Mouse (Mus musculus) hindbrain, embryonic 12.5 days (tissue): ENCODE results near the gene Slc44a2. TPM values are rescaled to one million over a fixed set of nuclear protein-coding genes. Genes with fewer than 3 reads are reported as not detected.
"Not testable (repeated sequence)": the region's sequence is repeated elsewhere in the genome, so short reads cannot be mapped to it uniquely, and the experiment has no call there.

Experiments used
- ATAC-seq: fragments of 200-750 bp; cut with Nextera tagmentation; 2 replicates; pipeline ENCODE4 v1.8.0; 2017; ENCODE audit warnings: moderate TSS enrichment; ENCODE audit not compliant: low FRiP score
- H3K27ac ChIP-seq: fragments of 300-500 bp; sonication (generic); 2 replicates; pipeline ENCODE4 v1.5.1; 2016; ENCODE audit warnings: mild to moderate bottlenecking
- H3K27me3 ChIP-seq: fragments of 300-500 bp; sonication (generic); 2 replicates; pipeline ENCODE4 v1.6.1; 2016; ENCODE audit warnings: mild to moderate bottlenecking
- H3K36me3 ChIP-seq: fragments of 300-500 bp; sonication (generic); 2 replicates; pipeline ENCODE4 v1.6.1; 2016; ENCODE audit warnings: mild to moderate bottlenecking
- H3K4me1 ChIP-seq: fragments of 300-500 bp; sonication (generic); 2 replicates; pipeline ENCODE4 v1.6.1; 2016
- H3K4me2 ChIP-seq: fragments of 300-500 bp; sonication (generic); replicated peaks from 2 replicates; pipeline ENCODE4 v1.6.1; 2016; ENCODE audit warnings: mild to moderate bottlenecking
- H3K4me3 ChIP-seq: fragments of 300-500 bp; sonication (generic); 2 replicates; pipeline ENCODE4 v1.5.1; 2016; ENCODE audit warnings: mild to moderate bottlenecking
- H3K9ac ChIP-seq: fragments of 300-500 bp; sonication (generic); 2 replicates; pipeline ENCODE4 v1.6.1; 2016; ENCODE audit warnings: mild to moderate bottlenecking, moderate library complexity
- H3K9me3 ChIP-seq: fragments of 300-500 bp; sonication (generic); replicated peaks from 2 replicates; pipeline ENCODE4 v1.6.1; 2016; ENCODE audit warnings: mild to moderate bottlenecking
- WGBS: fragments of 180-500 bp; shearing (Covaris S2); methylation state at CpG from one replicate; pipeline ENCODE4 v1.1.7; 2016; 5-methylcytosine and 5-hydroxymethylcytosine counted together
- polyA plus RNA-seq: library from polyadenylated mRNA; unstranded; fragments of >200 nt; fragmentation: Nextera tagmentation; extraction: Ambion mirVana; gene quantifications from 2 replicates; pipeline ENCODE4 v1.2.1, GENCODE M21; 2016

Gene Slc44a2
- polyA plus RNA-seq, 1 experiment from 2014 or later, result 86.8 TPM

DNA sequence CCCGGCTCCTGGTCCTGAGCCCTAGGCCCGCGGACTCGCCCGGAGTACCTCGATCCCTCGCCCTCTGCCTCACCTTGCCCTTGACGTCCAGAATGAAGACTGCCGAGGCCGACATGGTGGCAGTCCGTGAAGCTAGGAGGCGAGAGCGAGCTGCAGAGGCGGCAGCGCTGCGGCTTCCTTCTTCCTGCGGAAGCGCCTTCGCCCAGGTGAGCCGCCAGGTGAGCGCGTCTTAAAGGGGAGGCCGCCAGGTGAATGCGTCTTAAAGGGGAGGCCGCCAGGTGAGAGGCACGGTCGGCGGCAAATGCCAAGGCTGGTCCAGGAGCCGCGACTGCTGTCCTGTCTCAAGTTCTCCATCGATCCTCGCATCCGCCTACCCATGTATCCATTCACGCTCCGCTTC lies 8.4 kb upstream of the Slc44a2 start, which contains the start of gene Ap1m2:
Gene Ap1m2 (minus strand): TSS at position 204 of the 400 bp plus-strand sequence.
- Histone ChIP-seq H3K27me3 (peaks cover 20% of the 10 kb centered on the region), H3K4me1 (no peaks in the 10 kb centered on the region), H3K9me3 (no peaks in the 10 kb centered on the region), H3K4me2 (peak within 1 kb of the TSS; percentile 17; the same call in 1 of the 2 replicates), H3K4me3 (peak within 1 kb of the TSS; percentile 23), H3K36me3 (no peaks in the 10 kb centered on the region), H3K27ac (no peak within 1 kb of the TSS), H3K9ac (no peak within 1 kb of the TSS)
- no peak for ATAC-seq
- 9% methylated on average over 33 of the region's 35 CpGs for WGBS

DNA sequence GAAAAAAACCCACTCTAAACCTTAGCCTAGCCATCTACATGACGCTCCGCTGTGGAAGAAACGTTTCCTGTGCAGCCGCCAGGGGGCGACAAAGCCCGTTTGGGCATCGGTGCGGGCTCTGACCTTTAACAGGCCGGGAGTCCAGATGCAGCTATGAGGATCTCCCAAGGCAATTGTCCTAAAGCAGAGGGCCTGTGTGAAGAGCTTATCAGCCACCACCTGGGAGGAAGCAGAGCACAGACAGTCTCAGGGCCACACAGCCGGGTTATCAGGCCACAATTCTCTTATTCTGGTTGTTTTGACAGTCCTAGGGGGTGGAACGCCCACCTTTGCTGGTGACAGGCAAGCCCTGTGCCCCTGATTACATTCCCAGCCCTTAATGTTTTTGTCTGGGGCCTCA lies 7.1 kb upstream of the Slc44a2 start:
- Histone ChIP-seq H3K27ac (no peak overlapping the region), H3K9ac (no peak overlapping the region), H3K9me3 (no peaks in the 10 kb centered on the region), H3K4me2 (no peak overlapping the region), H3K27me3 (peaks cover 20% of the 10 kb centered on the region), H3K4me1 (no peaks in the 10 kb centered on the region), H3K36me3 (no peaks in the 10 kb centered on the region), H3K4me3 (no peak overlapping the region)
- ATAC-seq, result peak; percentile 73
- 8% methylated on average over 11 of the region's 11 CpGs for WGBS

DNA sequence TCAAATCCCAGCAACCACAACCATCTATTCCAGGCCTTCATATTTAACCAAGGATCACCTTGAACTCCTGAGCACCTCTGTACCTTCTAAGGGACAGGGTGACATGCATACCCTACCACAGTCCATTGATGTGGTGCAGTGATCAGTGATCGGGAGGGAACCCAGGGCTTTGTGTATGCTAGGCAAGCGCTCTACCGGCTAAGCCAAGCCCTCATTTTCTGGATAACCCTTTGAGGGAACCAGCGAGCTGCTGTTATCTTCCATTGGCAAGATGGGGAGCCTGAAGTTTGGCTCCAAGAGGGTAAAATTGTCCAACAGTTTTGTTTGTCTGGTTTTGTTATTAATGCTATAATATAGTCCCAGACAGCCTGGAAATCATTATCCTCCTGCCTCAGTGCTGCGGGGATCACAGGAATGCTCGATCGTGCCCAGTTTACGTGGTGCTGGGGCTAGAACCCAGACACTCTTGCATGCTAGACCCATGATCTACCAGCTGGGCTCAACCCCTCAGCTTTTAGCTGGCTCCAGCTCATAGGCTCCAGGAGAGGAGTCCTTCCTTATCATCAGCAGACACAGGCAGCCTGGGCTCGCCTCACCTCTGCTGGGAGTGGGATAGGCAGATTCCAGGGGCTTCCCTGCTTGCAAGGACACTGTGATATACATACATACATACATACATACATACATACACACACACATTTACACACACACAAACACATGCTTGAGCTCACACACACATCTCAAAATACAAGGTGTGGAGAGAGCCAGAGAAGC lies 5.9 kb upstream of the Slc44a2 start:
- H3K27me3 ChIP-seq, result peaks cover 20% of the 10 kb centered on the region
- no peak overlapping the region for H3K4me3 ChIP-seq
- H3K27ac ChIP-seq, result no peak overlapping the region
- no peaks in the 10 kb centered on the region for H3K9me3 ChIP-seq
- no peak overlapping the region for H3K9ac ChIP-seq
- H3K36me3 ChIP-seq, result no peaks in the 10 kb centered on the region
- WGBS, result 91% methylated on average over 9 of the region's 9 CpGs
- no peak for ATAC-seq
- no peak overlapping the region for H3K4me2 ChIP-seq
- no peaks in the 10 kb centered on the region for H3K4me1 ChIP-seq

DNA sequence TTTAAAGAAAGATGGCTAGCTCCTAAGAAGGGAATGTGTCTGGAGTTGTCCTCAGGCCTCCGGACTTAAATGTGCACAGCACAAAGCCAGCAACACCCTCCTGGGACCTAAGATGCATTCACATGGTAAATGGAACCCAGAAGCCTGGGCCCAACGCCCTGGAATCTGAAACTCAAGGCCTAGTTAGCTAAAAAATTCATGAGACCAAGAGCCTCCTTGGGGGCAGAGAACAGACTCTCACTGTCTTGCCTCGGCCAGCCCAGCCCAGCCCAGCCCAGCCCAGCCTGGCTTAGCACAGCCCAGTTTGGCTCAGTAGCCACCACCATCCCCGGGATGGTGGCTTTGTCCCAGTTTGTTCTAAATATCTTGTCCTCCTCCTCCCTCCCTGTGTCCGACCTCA lies 5.1 kb upstream of the Slc44a2 start:
- Histone ChIP-seq H3K9me3 (no peaks in the 10 kb centered on the region), H3K27ac (no peak overlapping the region), H3K36me3 (no peaks in the 10 kb centered on the region), H3K9ac (no peak overlapping the region; the same call in 1 of the 2 replicates), H3K4me2 (no peak overlapping the region), H3K4me3 (no peak overlapping the region), H3K4me1 (no peaks in the 10 kb centered on the region), H3K27me3 (peaks cover 20% of the 10 kb centered on the region)
- 63% methylated on average over 5 of the region's 5 CpGs for WGBS
- no peak for ATAC-seq

DNA sequence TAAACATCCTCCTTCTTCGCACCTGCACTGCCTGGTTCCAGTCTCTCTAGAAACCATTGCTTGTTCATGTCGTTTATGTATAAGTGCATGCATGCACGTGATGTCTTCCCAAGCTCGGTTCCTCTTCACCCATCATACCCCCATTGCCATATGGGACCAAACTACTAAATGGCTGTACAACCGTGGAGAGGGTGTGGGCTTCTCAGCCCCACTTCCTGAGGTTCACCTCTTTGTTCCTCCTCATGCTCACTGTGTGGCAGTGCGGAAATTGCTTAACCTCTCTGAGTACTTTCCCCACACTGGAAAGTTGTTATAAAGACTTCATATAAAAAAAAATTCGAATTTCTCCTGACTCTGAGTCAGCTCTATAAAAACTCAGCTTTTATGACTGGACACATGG lies 3.8 kb upstream of the Slc44a2 start:
- Histone ChIP-seq H3K36me3 (no peaks in the 10 kb centered on the region), H3K4me3 (no peak overlapping the region), H3K9me3 (no peaks in the 10 kb centered on the region), H3K27ac (no peak overlapping the region), H3K4me1 (peaks cover 7% of the 10 kb centered on the region), H3K27me3 (peaks cover 11% of the 10 kb centered on the region), H3K4me2 (no peak overlapping the region), H3K9ac (no peak overlapping the region)
- 81% methylated on average over 7 of the region's 7 CpGs for WGBS
- ATAC-seq, result no peak

DNA sequence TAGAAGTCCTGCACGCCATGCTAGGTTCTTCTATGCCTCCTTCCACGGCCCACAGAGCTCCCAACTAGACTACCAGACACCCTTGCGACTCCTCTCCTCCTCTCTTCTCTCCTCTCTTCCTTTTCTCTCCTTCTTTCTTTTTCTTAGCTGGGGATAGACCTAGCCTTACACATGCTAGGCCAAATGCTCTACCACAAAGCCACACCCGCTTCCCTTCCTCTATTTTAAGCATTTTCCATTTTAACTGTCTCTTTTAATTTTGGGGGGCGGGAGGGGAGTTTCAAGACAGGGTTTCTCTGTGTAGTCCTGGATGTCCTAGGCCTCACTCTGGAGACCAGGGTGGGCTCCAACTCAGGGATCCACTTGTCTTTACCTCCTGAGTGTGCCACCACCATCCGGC lies 1.7 kb upstream of the Slc44a2 start:
- Histone ChIP-seq H3K27me3 (no peaks in the 10 kb centered on the region), H3K4me2 (no peak overlapping the region), H3K27ac (no peak overlapping the region), H3K4me3 (no peak overlapping the region), H3K9ac (no peak overlapping the region), H3K9me3 (no peaks in the 10 kb centered on the region), H3K36me3 (no peaks in the 10 kb centered on the region), H3K4me1 (peaks cover 15% of the 10 kb centered on the region)
- ATAC-seq, result no peak
- WGBS, result 89% methylated on average over 6 of the region's 6 CpGs

DNA sequence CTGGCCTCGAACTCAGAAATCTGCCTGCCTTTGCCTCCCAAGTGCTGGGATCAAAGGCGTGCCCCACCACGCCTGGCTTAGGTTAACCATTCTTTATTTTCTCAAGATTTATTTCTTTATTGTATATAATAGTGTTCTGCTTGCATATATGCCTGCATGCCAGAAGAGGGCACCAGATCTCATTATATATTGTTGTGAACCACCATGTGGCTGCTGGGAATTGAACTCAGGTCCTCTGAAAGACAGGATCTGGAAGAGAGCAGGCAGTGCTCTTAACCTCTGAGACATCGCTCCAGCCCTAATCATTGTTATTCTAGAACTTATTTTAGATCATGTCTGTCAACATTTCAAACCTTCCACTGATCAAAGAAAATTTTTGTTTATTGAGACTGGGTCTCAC lies 995 bp upstream of the Slc44a2 start:
- H3K4me1 ChIP-seq, result peaks cover 15% of the 10 kb centered on the region

DNA sequence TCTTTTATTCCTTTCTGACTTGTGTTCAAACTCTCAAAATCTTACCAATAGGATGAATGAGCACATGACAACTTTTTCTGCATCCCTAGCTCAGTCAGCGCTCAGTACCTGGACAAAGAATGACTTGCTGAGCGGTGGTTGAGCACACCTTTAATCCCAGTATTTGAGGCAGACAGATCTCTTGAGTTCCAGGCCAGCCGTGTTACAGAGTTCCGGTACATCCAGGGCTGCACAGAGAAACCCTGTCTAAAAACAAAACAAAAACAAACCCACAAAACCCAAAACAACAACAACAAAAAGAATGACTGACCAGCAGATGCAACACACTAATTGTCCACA lies 249 bp upstream of the Slc44a2 start:
- peak overlapping the region; percentile 40; the same call in 1 of the 2 replicates for H3K27ac ChIP-seq
- WGBS, result 32% methylated on average over 4 of the region's 4 CpGs
- peak overlapping the region; percentile 70 for H3K9ac ChIP-seq
- peak overlapping the region; percentile 90 for H3K4me2 ChIP-seq
- H3K36me3 ChIP-seq, result no peaks in the 10 kb centered on the region
- ATAC-seq, result peak; percentile 1; the same call in 1 of the 2 replicates
- H3K9me3 ChIP-seq, result no peaks in the 10 kb centered on the region
- H3K27me3 ChIP-seq, result no peaks in the 10 kb centered on the region
- peaks cover 15% of the 10 kb centered on the region for H3K4me1 ChIP-seq
- peak overlapping the region; percentile 70 for H3K4me3 ChIP-seq

More for the DNA sequence above, 995 bp upstream of the Slc44a2 start:
- 95% methylated on average over 4 of the region's 4 CpGs for WGBS
- Histone ChIP-seq H3K4me2 (no peak overlapping the region), H3K27ac (no peak overlapping the region), H3K27me3 (no peaks in the 10 kb centered on the region), H3K9ac (no peak overlapping the region), H3K4me3 (no peak overlapping the region), H3K9me3 (no peaks in the 10 kb centered on the region), H3K36me3 (no peaks in the 10 kb centered on the region)
- ATAC-seq, result no peak

DNA sequence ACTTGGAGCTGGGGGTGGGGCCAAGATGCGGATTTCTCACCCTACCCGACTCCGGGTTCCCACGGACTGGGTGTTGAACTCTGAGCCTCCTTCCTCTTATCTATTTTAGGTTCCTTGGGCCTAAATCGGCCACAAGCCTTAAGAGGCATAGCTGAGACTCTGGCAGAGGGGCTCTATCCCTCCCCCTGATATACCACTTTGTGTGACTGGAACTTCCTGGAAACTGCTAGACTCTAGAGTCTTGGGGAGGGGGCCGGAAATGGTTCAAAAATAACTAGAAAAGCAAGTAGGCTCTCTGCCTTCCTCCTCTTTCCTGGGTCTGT lies 976 bp downstream of the Slc44a2 start:
- peak overlapping the region; percentile 70 for H3K4me3 ChIP-seq
- no peaks in the 10 kb centered on the region for H3K9me3 ChIP-seq
- peak overlapping the region; percentile 90 for H3K4me2 ChIP-seq
- H3K36me3 ChIP-seq, result no peaks in the 10 kb centered on the region; the same call in 1 of the 2 replicates
- peak overlapping the region; percentile 70 for H3K9ac ChIP-seq
- ATAC-seq, result no peak
- no peak overlapping the region for H3K27ac ChIP-seq
- peaks cover 15% of the 10 kb centered on the region for H3K4me1 ChIP-seq
- no peaks in the 10 kb centered on the region for H3K27me3 ChIP-seq
- 17% methylated on average over 6 of the region's 6 CpGs for WGBS

DNA sequence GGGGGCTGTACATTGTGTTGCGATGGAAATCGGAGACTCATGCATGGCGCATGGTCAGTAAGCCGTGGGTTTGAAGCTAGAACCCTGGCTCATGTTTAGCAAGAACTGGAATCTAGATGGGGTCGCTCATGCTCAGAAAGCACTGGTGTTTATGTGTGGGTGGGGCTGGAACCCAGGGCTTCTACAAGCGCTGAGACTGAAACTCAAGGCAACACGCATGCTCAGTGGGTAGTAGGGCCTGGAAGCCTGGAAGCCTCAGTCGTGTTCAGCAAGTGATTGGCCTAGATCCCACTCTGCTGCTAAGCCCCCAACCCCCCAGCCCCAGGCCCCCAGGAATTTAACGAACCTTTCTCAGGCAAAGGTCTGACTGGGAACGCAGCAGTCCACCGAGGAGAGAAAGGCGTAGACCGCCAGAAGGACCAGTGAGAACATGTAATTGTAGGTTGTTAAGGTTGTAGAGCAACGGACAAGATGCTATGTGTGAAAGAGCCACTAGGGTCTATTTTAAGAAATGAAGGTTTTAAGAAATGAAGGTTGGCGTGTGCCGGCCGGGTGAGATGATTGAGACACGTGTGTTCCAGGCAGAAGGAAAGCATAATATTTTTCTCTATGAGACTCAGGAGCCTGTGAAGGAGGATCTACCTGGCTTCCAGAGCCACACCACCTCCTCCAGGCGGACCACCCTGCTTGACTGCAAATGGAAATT lies 1.9 kb downstream of the Slc44a2 start:
- no peaks in the 10 kb centered on the region for H3K9me3 ChIP-seq

DNA sequence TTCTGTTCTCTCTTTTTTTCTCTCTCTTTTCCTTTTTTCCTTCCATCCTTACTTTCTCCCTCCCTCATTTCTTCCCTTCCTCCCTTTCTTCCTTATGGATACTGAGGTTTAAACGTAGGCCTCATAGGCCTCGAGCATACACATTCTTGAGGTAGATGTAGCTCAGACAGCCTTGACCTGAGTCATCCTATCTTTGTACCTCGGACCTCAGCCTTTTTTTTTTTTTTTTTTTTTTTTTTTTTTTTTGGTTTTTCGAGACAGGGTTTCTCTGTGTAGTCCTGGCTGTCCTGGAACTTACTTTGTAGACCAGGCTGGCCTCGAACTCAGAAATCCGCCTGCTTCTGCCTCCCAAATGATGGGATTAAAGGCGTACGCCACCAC lies 2.4 kb downstream of the Slc44a2 start:
- H3K36me3 ChIP-seq, H3K4me2 ChIP-seq, ATAC-seq, H3K27ac ChIP-seq, H3K4me3 ChIP-seq, H3K27me3 ChIP-seq, H3K9me3 ChIP-seq, H3K9ac ChIP-seq: not testable (repeated sequence)
- peaks cover 15% of the 10 kb centered on the region for H3K4me1 ChIP-seq
- 90% methylated on average over 8 of the region's 8 CpGs for WGBS

More for the DNA sequence above, 1.9 kb downstream of the Slc44a2 start:
- H3K4me3 ChIP-seq, result 0 out of 2 replicates have a peak overlapping the region, but pooled peaks have one; percentile 70
- no peak overlapping the region for H3K27ac ChIP-seq
- no peaks in the 10 kb centered on the region for H3K27me3 ChIP-seq
- no peaks in the 10 kb centered on the region; the same call in 1 of the 2 replicates for H3K36me3 ChIP-seq
- no peak for ATAC-seq
- peak overlapping the region; percentile 90 for H3K4me2 ChIP-seq
- peaks cover 15% of the 10 kb centered on the region for H3K4me1 ChIP-seq
- 88% methylated on average over 19 of the region's 19 CpGs for WGBS
- H3K9ac ChIP-seq, result 0 out of 2 replicates have a peak overlapping the region, but pooled peaks have one; percentile 70

DNA sequence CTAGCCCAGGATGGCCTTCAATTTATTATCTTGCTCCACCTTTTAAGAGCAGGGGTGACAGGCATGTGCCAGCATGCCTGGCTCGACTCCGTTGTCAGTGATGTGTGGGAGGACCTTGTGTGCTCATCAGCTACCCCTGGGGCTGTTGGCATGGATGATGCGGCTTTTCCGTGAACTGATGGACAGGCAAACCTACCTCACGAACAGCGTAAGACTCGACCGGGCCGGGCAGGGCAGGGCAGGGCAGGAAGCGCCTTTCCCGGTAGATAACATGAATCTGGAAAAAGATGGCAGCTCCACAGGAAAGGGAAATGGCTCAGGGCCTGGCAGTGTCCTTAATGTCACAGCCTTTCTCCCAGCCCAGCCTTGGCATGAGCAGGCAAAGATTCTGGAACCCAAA lies 3.8 kb downstream of the Slc44a2 start:
- no peaks in the 10 kb centered on the region for H3K27me3 ChIP-seq
- H3K4me2 ChIP-seq, result no peak overlapping the region
- ATAC-seq, result no peak
- no peaks in the 10 kb centered on the region; the same call in 1 of the 2 replicates for H3K36me3 ChIP-seq
- no peaks in the 10 kb centered on the region for H3K9me3 ChIP-seq
- peaks cover 15% of the 10 kb centered on the region for H3K4me1 ChIP-seq
- H3K9ac ChIP-seq, result no peak overlapping the region
- 97% methylated on average over 11 of the region's 11 CpGs for WGBS
- no peak overlapping the region for H3K27ac ChIP-seq
- H3K4me3 ChIP-seq, result no peak overlapping the region
